Mouse (Mus musculus) forebrain, embryonic 11.5 days (tissue): ENCODE results near the gene Pdia5. TPM values are rescaled to one million over a fixed set of nuclear protein-coding genes. Genes with fewer than 3 reads are reported as not detected.

ENCODE experiments used
- ATAC-seq: fragments of 200-750 bp; cut with Nextera tagmentation; replicated peaks from 2 replicates; pipeline ENCODE4 v1.8.0; 2017; ENCODE audit warnings: moderate TSS enrichment; ENCODE audit not compliant: low FRiP score
- DNase-seq: peaks from one replicate; pipeline ENCODE4 v3.0.0-alpha.2; 2017; ENCODE audit warnings: low spot score
- H3K27ac ChIP-seq: fragments of 300-500 bp; sonication (generic); 2 replicates; pipeline ENCODE4 v1.5.1; 2014; ENCODE audit warnings: low read depth, low read length
- H3K27me3 ChIP-seq: fragments of 300-500 bp; sonication (generic); 2 replicates; pipeline ENCODE4 v1.6.1; 2014; ENCODE audit warnings: mild to moderate bottlenecking, low read length, mixed read lengths; ENCODE audit not compliant: control insufficient read depth, insufficient read depth
- H3K36me3 ChIP-seq: fragments of 300-500 bp; sonication (generic); 2 replicates; pipeline ENCODE4 v1.6.1; 2014; ENCODE audit warnings: mild to moderate bottlenecking, low read length, moderate library complexity, mixed read lengths; ENCODE audit not compliant: control insufficient read depth, insufficient read depth
- H3K4me1 ChIP-seq: fragments of 300-500 bp; sonication (generic); replicated peaks from 2 replicates; pipeline ENCODE4 v1.6.1; 2014; ENCODE audit warnings: low read length, mixed read lengths; ENCODE audit not compliant: control insufficient read depth, insufficient read depth
- H3K4me2 ChIP-seq: fragments of 300-500 bp; sonication (generic); 2 replicates; pipeline ENCODE4 v1.6.1; 2014; ENCODE audit warnings: low read depth, mild to moderate bottlenecking, low read length, moderate library complexity, mixed read lengths; ENCODE audit not compliant: severe bottlenecking
- H3K4me3 ChIP-seq: fragments of 300-500 bp; sonication (generic); 2 replicates; pipeline ENCODE4 v1.5.1; 2014; ENCODE audit warnings: low read depth, low read length
- H3K9ac ChIP-seq: fragments of 300-500 bp; sonication (generic); 2 replicates; pipeline ENCODE4 v1.6.1; 2014; ENCODE audit warnings: low read length
- H3K9me3 ChIP-seq: fragments of 300-500 bp; sonication (generic); 2 replicates; pipeline ENCODE4 v1.6.1; 2016; ENCODE audit warnings: low read length, mixed read lengths; ENCODE audit not compliant: control insufficient read depth
- whole genome bisulfite sequencing: fragments of 180-500 bp; shearing (Covaris S2); extraction: QIAGEN DNeasy Blood & Tissue Kit; methylation state at CpG from one replicate; pipeline ENCODE4 v1.1.7; 2014; 5-methylcytosine and 5-hydroxymethylcytosine counted together
- polyA plus RNA-seq: library from polyadenylated mRNA; unstranded; fragments of >200 nt; fragmentation: Nextera tagmentation; extraction: Ambion mirVana; gene quantifications from 2 replicates; pipeline ENCODE4 v1.2.1, GENCODE M21; 2014

Pdia5 gene
- polyA plus RNA-seq, 1 experiment from 2014 or later, result 7.8 TPM

- H3K4me2 ChIP-seq, result no peak overlapping the region
- 85% methylated on average over 9 of the region's 9 CpGs for WGBS
Measured at GRCm38 (mm10) chr16:35380048-35380447, 110.6 kb downstream of the Pdia5 start.

GRCm38 (mm10) chr16:35379344-35379743 lies 111.3 kb downstream of the Pdia5 start:
- WGBS, result 91% methylated on average over 3 of the region's 3 CpGs
- H3K4me2 ChIP-seq, result no peak overlapping the region
- no peak overlapping the region for H3K4me3 ChIP-seq
- ATAC-seq (no peak), DNase-seq (no peak)
- no peaks in the 10 kb centered on the region for H3K9me3 ChIP-seq
- no peak overlapping the region for H3K9ac ChIP-seq
- no peak overlapping the region for H3K27ac ChIP-seq
- H3K36me3 ChIP-seq, result no peaks in the 10 kb centered on the region
- H3K27me3 ChIP-seq, result no peaks in the 10 kb centered on the region
- H3K4me1 ChIP-seq, result no peaks in the 10 kb centered on the region

More at GRCm38 (mm10) chr16:35380048-35380447, 110.6 kb downstream of the Pdia5 start:
- ATAC-seq (no peak), DNase-seq (no peak)
- H3K4me3 ChIP-seq, result no peak overlapping the region
- no peak overlapping the region for H3K27ac ChIP-seq
- H3K27me3 ChIP-seq, result no peaks in the 10 kb centered on the region
- H3K4me1 ChIP-seq, result no peaks in the 10 kb centered on the region
- H3K9ac ChIP-seq, result no peak overlapping the region
- no peaks in the 10 kb centered on the region for H3K36me3 ChIP-seq
- no peaks in the 10 kb centered on the region for H3K9me3 ChIP-seq

- WGBS, result 1% methylated on average over 7 of the region's 7 CpGs
- H3K9me3 ChIP-seq, result no peaks in the 10 kb centered on the region
- H3K4me1 ChIP-seq, result no peaks in the 10 kb centered on the region; the same call in 1 of the 2 replicates
- peak overlapping the region; percentile 26; the same call in 1 of the 2 replicates for H3K27ac ChIP-seq
- peak overlapping the region; percentile 82 for H3K4me3 ChIP-seq
- no peaks in the 10 kb centered on the region for H3K27me3 ChIP-seq
- H3K4me2 ChIP-seq, result peak overlapping the region; percentile 52
- no peak; the same call in 1 of the 2 replicates for ATAC-seq
- H3K9ac ChIP-seq, result peak overlapping the region; percentile 57
- DNase-seq, result no peak
- no peaks in the 10 kb centered on the region for H3K36me3 ChIP-seq
Measured at GRCm38 (mm10) chr16:35364063-35364428, 126.6 kb downstream of the Pdia5 start.

- peak; percentile 100 for ATAC-seq
- Histone ChIP-seq H3K27ac (peak within 1 kb of the TSS; percentile 55; the same call in 1 of the 2 replicates), H3K9me3 (no peaks in the 10 kb centered on the region), H3K4me3 (peak within 1 kb of the TSS; percentile 82), H3K27me3 (no peaks in the 10 kb centered on the region), H3K9ac (peak within 1 kb of the TSS; percentile 83), H3K36me3 (no peaks in the 10 kb centered on the region), H3K4me2 (peak within 1 kb of the TSS; percentile 77), H3K4me1 (no peaks in the 10 kb centered on the region; the same call in 1 of the 2 replicates)
- peak; percentile 98 for DNase-seq
- WGBS, result under 1% methylated on average over 67 of the region's 67 CpGs
Measured at GRCm38 (mm10) chr16:35363150-35364062, 127.3 kb downstream of the Pdia5 start, which contains the start of gene Sec22a. Sec22a (minus strand) TSS chr16:35363918.

- ATAC-seq, result no peak
Measured at GRCm38 (mm10) chr16:35362221-35362620, 128.5 kb downstream of the Pdia5 start.

GRCm38 (mm10) chr16:35360593-35360992 lies 130.1 kb downstream of the Pdia5 start:
- no peak overlapping the region for H3K4me3 ChIP-seq
- no peaks in the 10 kb centered on the region for H3K9me3 ChIP-seq
- H3K27ac ChIP-seq, result no peak overlapping the region
- ATAC-seq, result no peak
- H3K9ac ChIP-seq, result no peak overlapping the region
- no peaks in the 10 kb centered on the region for H3K36me3 ChIP-seq
- WGBS, result 29% methylated on average over 6 of the region's 6 CpGs
- H3K27me3 ChIP-seq, result no peaks in the 10 kb centered on the region
- no peak overlapping the region for H3K4me2 ChIP-seq
- no peaks in the 10 kb centered on the region; the same call in 1 of the 2 replicates for H3K4me1 ChIP-seq
- DNase-seq, result peak; percentile 84

More at GRCm38 (mm10) chr16:35362221-35362620, 128.5 kb downstream of the Pdia5 start:
- Histone ChIP-seq H3K27ac (no peak overlapping the region), H3K36me3 (no peaks in the 10 kb centered on the region), H3K4me3 (no peak overlapping the region), H3K4me1 (no peaks in the 10 kb centered on the region; the same call in 1 of the 2 replicates), H3K4me2 (no peak overlapping the region), H3K9ac (no peak overlapping the region), H3K27me3 (no peaks in the 10 kb centered on the region), H3K9me3 (no peaks in the 10 kb centered on the region)
- no peak for DNase-seq
- 89% methylated on average over 2 of the region's 2 CpGs for WGBS

GRCm38 (mm10) chr16:35357449-35357848 lies 133.2 kb downstream of the Pdia5 start:
- no peak overlapping the region for H3K4me2 ChIP-seq
- no peaks in the 10 kb centered on the region for H3K9me3 ChIP-seq
- no peaks in the 10 kb centered on the region for H3K27me3 ChIP-seq
- H3K9ac ChIP-seq, result no peak overlapping the region
- H3K27ac ChIP-seq, result no peak overlapping the region
- no peaks in the 10 kb centered on the region for H3K4me1 ChIP-seq
- no peak for ATAC-seq
- no peaks in the 10 kb centered on the region for H3K36me3 ChIP-seq
- H3K4me3 ChIP-seq, result no peak overlapping the region
- WGBS, result 80% methylated on average over 1 of the region's 1 CpGs
- no peak for DNase-seq
